Mouse (Mus musculus) heart, adult 2 months (tissue): ENCODE results near the gene Ccdc92b.

Experiments
- CTCF ChIP-seq: fragments of 200-600 bp; IDR thresholded peaks from 2 replicates; pipeline ENCODE4 v1.8.1; 2022; ENCODE audit warnings: antibody characterized with exemption, mild to moderate bottlenecking, moderate library complexity
- EP300 ChIP-seq: fragments of 200-500 bp; IDR thresholded peaks from 2 replicates; pipeline ENCODE4 v1.6.1; 2011; ENCODE audit warnings: low read depth, low read length, control low read depth; ENCODE audit not compliant: insufficient read depth
- POLR2A ChIP-seq: fragments of 200-500 bp; IDR thresholded peaks from 2 replicates; pipeline ENCODE4 v1.6.1; 2011; ENCODE audit warnings: mild to moderate bottlenecking, low read depth, low read length, control low read depth; ENCODE audit not compliant: insufficient read depth

DNA sequence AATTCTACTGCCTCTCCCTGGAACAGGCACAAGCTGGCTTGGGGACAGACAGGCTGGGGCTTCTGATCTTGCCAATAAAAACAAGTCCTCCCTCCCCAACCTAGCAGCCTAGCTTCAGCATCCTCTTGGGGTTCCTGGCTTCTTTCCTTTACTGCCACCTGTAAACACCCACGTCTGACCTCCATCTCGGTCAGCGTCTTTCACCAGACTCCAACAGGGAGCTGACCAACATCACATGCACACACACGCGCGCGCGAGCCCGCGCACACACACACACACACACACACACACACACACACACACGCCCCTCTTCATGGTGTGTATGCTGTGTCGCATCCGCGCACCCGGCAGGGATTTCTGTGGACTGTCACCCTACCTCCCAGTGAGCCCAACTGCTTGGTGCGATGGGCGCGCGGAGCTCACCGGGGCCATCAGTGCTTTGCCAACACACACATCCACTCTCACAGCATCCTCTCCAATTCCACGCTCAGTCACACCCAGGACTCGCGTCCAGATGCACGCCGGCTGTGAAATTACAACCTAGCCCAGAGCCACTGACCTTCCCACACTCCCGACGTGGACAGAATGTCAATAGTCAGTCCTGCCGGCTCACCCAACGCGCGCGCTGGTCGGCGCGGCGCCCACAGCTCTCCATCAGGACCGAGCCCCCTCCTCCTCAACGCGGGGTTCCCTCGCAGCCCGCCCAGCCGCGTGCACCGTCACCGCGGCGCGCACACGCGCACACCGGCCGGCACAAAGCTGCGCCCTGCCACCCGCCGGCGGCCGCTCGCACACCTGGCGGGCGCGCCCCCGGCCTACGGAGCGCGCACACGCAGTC lies 29.8 kb upstream of the Ccdc92b start:
- TF ChIP-seq CTCF, result no peak
- no peak for TF ChIP-seq POLR2A
- TF ChIP-seq EP300, result no peak
